Mouse (Mus musculus): ENCODE measurements around the gene Fzr1.

Fzr1 gene

GRCm38 (mm10) chr10:81402227-81402765 is 24.0 kb upstream of the Fzr1 start:
- DNase-seq (ENCODE audit: extremely low read depth, low read depth) = no peak

- no peak for DNase-seq (ENCODE audit: extremely low read depth, low read depth)
Observed at GRCm38 (mm10) chr10:81401521-81402226, 23.4 kb upstream of the Fzr1 start.

GRCm38 (mm10) chr10:81401205-81401520 is 22.8 kb upstream of the Fzr1 start:
- DNase-seq (ENCODE audit: extremely low read depth, low read depth) = no peak

GRCm38 (mm10) chr10:81400371-81401204 is 22.3 kb upstream of the Fzr1 start:
- DNase-seq (ENCODE audit: extremely low read depth, low read depth) = no peak

GRCm38 (mm10) chr10:81399798-81400308 is 21.5 kb upstream of the Fzr1 start:
- DNase-seq (ENCODE audit: extremely low read depth, low read depth) = no peak

GRCm38 (mm10) chr10:81399296-81399695 is 21.0 kb upstream of the Fzr1 start:
- no peak for DNase-seq (ENCODE audit: extremely low read depth, low read depth)

GRCm38 (mm10) chr10:81396749-81397148 is 18.4 kb upstream of the Fzr1 start:
- DNase-seq (ENCODE audit: extremely low read depth, low read depth) = no peak

- DNase-seq (ENCODE audit: extremely low read depth, low read depth) = no peak
Observed at GRCm38 (mm10) chr10:81395865-81396264, 17.5 kb upstream of the Fzr1 start.

- DNase-seq (ENCODE audit: extremely low read depth, low read depth) = no peak
Observed at GRCm38 (mm10) chr10:81395127-81395526, 16.8 kb upstream of the Fzr1 start.

GRCm38 (mm10) chr10:81393456-81394063 is 15.2 kb upstream of the Fzr1 start:
- DNase-seq (ENCODE audit: extremely low read depth, low read depth) = no peak

GRCm38 (mm10) chr10:81392781-81393185 is 14.5 kb upstream of the Fzr1 start, which contains the start of gene Smim24:
Gene Smim24, plus strand, starts transcription at chr10:81393051.
- no peak for DNase-seq (ENCODE audit: extremely low read depth, low read depth)

- DNase-seq (ENCODE audit: extremely low read depth, low read depth) = no peak
Observed at GRCm38 (mm10) chr10:81392270-81392669, 14.0 kb upstream of the Fzr1 start.

- no peak for DNase-seq (ENCODE audit: extremely low read depth, low read depth)
Observed at GRCm38 (mm10) chr10:81390678-81390965, 12.3 kb upstream of the Fzr1 start.

GRCm38 (mm10) chr10:81389801-81390677 is 11.7 kb upstream of the Fzr1 start:
- no peak for DNase-seq (ENCODE audit: extremely low read depth, low read depth)

GRCm38 (mm10) chr10:81389373-81389772 is 11.1 kb upstream of the Fzr1 start:
- no peak for DNase-seq (ENCODE audit: extremely low read depth, low read depth)

- DNase-seq (ENCODE audit: extremely low read depth, low read depth) = no peak
Observed at GRCm38 (mm10) chr10:81388505-81389055, 10.3 kb upstream of the Fzr1 start, which contains the start of gene Gm48552. Gene Gm48552, plus strand, starts transcription at chr10:81389005.

- DNase-seq (ENCODE audit: extremely low read depth, low read depth) = no peak
Observed at GRCm38 (mm10) chr10:81387716-81388115, 9.4 kb upstream of the Fzr1 start.

- DNase-seq (ENCODE audit: extremely low read depth, low read depth) = no peak
Observed at GRCm38 (mm10) chr10:81385603-81386306, 7.4 kb upstream of the Fzr1 start.

GRCm38 (mm10) chr10:81384605-81384982 is 6.3 kb upstream of the Fzr1 start:
- DNase-seq (ENCODE audit: extremely low read depth, low read depth) = no peak
